Mouse (Mus musculus) forebrain, postnatal 0 days (tissue): ENCODE measurements around the gene Elmod3. TPM values are rescaled to one million over a fixed set of nuclear protein-coding genes. Genes with fewer than 3 reads are reported as not detected.

Experiments
- ATAC-seq: fragments of 200-750 bp; cut with Nextera tagmentation; 2 replicates; pipeline ENCODE4 v1.8.0; 2017; ENCODE audit warnings: mild to moderate bottlenecking, moderate library complexity
- DNase-seq: peaks from one replicate; pipeline ENCODE4 v3.0.0-alpha.2; 2015
- H3K27ac ChIP-seq: fragments of 300-500 bp; sonication (generic); 2 replicates; pipeline ENCODE4 v1.5.1; 2014; ENCODE audit warnings: low read depth, mild to moderate bottlenecking, antibody characterized with exemption, low read length, moderate library complexity, mixed read lengths
- H3K27me3 ChIP-seq: fragments of 300-500 bp; sonication (generic); 2 replicates; pipeline ENCODE4 v1.6.1; 2014; ENCODE audit warnings: mild to moderate bottlenecking, low read length, mixed read lengths; ENCODE audit not compliant: insufficient read depth
- H3K36me3 ChIP-seq: fragments of 300-500 bp; sonication (generic); 2 replicates; pipeline ENCODE4 v1.6.1; 2014; ENCODE audit warnings: mild to moderate bottlenecking, moderate library complexity; ENCODE audit not compliant: insufficient read depth
- H3K4me1 ChIP-seq: fragments of 300-500 bp; sonication (generic); 2 replicates; pipeline ENCODE4 v1.6.1; 2014; ENCODE audit warnings: antibody characterized with exemption; ENCODE audit not compliant: insufficient read depth
- H3K4me2 ChIP-seq: fragments of 300-500 bp; sonication (generic); 2 replicates; pipeline ENCODE4 v1.6.1; 2014; ENCODE audit warnings: low read depth, mild to moderate bottlenecking, moderate library complexity
- H3K4me3 ChIP-seq: fragments of 300-500 bp; sonication (generic); 2 replicates; pipeline ENCODE4 v1.5.1; 2014; ENCODE audit warnings: low read depth, low read length, mixed read lengths
- H3K9ac ChIP-seq: fragments of 300-500 bp; sonication (generic); 2 replicates; pipeline ENCODE4 v1.6.1; 2014; ENCODE audit warnings: mild to moderate bottlenecking
- H3K9me3 ChIP-seq: fragments of 300-500 bp; sonication (generic); 2 replicates; pipeline ENCODE4 v1.6.1; 2016; ENCODE audit warnings: low read length
- CTCF ChIP-seq: sonication (generic); IDR thresholded peaks from 2 replicates; pipeline ENCODE4 v1.5.1; 2016; ENCODE audit warnings: antibody characterized with exemption, control low read depth, low read depth
- WGBS: fragments of 180-500 bp; shearing (Covaris S2); extraction: QIAGEN DNeasy Blood & Tissue Kit; methylation state at CpG from one replicate; pipeline ENCODE4 v1.1.7; 2014; 5-methylcytosine and 5-hydroxymethylcytosine counted together
- polyA plus RNA-seq: library from polyadenylated mRNA; unstranded; fragments of >200 nt; fragmentation: Nextera tagmentation; extraction: Ambion mirVana; gene quantifications from 2 replicates; pipeline ENCODE4 v1.2.1, GENCODE M21; 2015
- total RNA-seq: library from RNA; depleted of rRNA; stranded (reverse); fragments of >200 nt; gene quantifications from 2 replicates; pipeline ENCODE4 v1.2.3, GENCODE M21; 2014

Gene Elmod3
- total and polyA plus RNA-seq, 2 experiments from 2014 or later: 13.1 to 18.3 TPM

DNA sequence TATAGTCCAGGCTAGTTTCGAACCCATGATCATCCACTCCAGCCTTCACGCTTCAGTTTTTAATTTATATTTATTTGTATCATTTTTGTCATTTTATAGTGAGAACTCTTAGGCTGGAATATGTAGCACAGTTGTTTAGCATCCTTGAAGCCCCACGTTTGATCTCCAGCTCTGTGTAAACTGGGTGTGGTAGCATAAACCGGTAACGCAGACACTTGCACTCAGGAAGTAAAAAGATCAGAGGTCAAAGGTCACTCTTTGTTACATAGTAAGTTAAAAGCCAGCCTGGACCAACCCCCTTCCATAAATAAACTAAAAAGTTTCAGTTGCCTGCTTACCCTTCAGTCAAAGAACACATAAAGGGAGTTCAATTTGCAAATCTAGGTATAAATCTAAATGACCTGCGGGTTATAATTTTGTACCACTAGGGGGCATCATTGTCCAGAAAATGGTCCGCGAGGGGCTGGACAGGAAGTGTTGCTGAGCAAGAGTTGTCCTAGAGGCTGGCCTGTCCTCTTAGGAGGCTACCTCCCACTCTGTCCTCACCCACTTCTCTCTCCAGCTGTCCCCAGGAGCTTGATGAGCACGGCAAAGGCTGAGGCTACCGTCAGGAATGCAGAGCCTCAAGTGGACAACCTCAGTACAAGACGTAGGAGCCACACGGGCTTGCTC, 37.7 kb upstream of the Elmod3 start:
- Histone ChIP-seq H3K9ac (no peak overlapping the region), H3K27ac (no peak overlapping the region), H3K9me3 (no peaks in the 10 kb centered on the region), H3K4me1 (no peaks in the 10 kb centered on the region), H3K4me3 (no peak overlapping the region), H3K36me3 (no peaks in the 10 kb centered on the region), H3K27me3 (no peaks in the 10 kb centered on the region), H3K4me2 (no peak overlapping the region)
- WGBS: 51% methylated on average over 12 of the region's 12 CpGs
- ATAC-seq: peak; percentile 67
- peak; percentile 75 for TF ChIP-seq CTCF
- DNase-seq: peak; percentile 77

DNA sequence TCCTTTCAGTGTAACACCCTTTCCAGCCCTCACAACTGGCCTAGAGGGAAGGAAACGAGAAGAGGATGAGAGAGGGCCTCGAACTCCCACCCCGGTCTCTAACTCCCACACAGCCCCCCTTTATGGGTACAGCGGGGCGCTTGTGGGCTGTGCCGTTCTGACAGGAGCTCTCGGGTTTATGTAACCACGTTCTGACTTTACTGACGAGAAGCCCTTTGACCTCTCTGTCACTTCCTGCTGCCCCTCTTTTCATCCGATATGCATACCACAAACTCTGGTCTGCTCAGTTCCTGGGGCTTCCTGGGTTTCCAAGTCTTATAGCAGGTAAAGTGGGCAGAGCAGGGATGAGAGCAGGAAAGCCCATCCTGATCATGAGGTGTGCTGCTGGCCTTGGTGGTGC, 36.1 kb upstream of the Elmod3 start:
- TF ChIP-seq CTCF: no peak
- H3K9ac ChIP-seq: no peak overlapping the region
- H3K4me3 ChIP-seq: no peak overlapping the region
- no peak overlapping the region for H3K27ac ChIP-seq
- H3K4me2 ChIP-seq: no peak overlapping the region
- H3K9me3 ChIP-seq: no peaks in the 10 kb centered on the region
- ATAC-seq (no peak), DNase-seq (no peak)
- H3K4me1 ChIP-seq: no peaks in the 10 kb centered on the region
- 85% methylated on average over 10 of the region's 10 CpGs for WGBS
- no peaks in the 10 kb centered on the region for H3K27me3 ChIP-seq
- no peaks in the 10 kb centered on the region for H3K36me3 ChIP-seq

- no peaks in the 10 kb centered on the region for H3K27me3 ChIP-seq
- no peak overlapping the region for H3K4me2 ChIP-seq
- no peaks in the 10 kb centered on the region for H3K36me3 ChIP-seq
- H3K4me1 ChIP-seq: no peaks in the 10 kb centered on the region
- H3K9me3 ChIP-seq: no peaks in the 10 kb centered on the region
- ATAC-seq: peak; percentile 50; the same call in 1 of the 2 replicates
- no peak overlapping the region for H3K9ac ChIP-seq
- no peak for DNase-seq
- no peak overlapping the region for H3K4me3 ChIP-seq
- 74% methylated on average over 6 of the region's 6 CpGs for WGBS
- TF ChIP-seq CTCF: no peak
- no peak overlapping the region for H3K27ac ChIP-seq
Measured at GRCm38 (mm10) chr6:72631700-72632099, 33.5 kb upstream of the Elmod3 start.

DNA sequence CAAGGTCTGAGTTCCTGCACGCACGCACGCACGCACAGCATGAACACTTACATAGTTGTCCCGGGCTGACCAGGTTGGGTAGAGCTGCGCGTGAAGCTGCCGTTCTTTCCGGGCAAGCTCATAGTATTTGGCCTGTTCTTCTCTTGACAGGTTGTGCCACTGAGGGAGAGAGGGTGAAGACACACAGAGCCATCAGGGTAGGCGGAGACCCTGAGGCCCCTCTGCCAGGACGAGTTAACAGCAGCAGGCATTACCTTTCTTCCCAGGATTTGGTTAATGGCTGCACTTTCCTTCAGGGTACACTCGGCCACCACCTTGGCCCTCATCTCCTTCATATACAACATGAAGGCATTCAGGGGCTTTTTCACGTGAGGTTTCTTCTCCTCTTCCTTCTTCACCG, 32.7 kb upstream of the Elmod3 start:
- no peaks in the 10 kb centered on the region for H3K27me3 ChIP-seq
- DNase-seq (no peak), ATAC-seq (no peak)
- no peaks in the 10 kb centered on the region for H3K9me3 ChIP-seq
- H3K9ac ChIP-seq: no peak overlapping the region
- no peak overlapping the region for H3K4me2 ChIP-seq
- H3K27ac ChIP-seq: no peak overlapping the region
- no peaks in the 10 kb centered on the region for H3K36me3 ChIP-seq
- WGBS: 88% methylated on average over 14 of the region's 14 CpGs
- no peak overlapping the region for H3K4me3 ChIP-seq
- H3K4me1 ChIP-seq: no peaks in the 10 kb centered on the region
- TF ChIP-seq CTCF: no peak

DNA sequence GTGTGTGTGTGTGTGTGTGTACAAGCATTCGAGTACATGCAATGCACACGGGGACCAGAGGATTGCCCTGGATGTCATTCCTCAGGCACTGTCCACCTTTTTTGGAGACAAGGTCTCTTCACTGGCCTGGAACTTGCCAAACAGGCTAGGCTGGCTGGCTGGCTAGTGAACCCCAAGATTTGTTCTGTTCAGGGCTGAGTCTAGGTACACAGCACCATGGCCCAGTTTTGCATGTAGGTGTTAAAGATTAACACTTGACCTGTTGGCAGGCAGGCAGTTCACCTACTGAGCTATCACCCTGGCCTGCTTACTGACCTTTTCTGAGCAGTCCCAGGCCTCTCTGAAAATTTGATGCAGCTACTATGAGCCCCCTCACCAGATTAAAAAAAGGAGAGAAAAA, 32.2 kb upstream of the Elmod3 start:
- WGBS: 88% methylated on average over 2 of the region's 2 CpGs
- no peak for ATAC-seq
- H3K4me2 ChIP-seq: no peak overlapping the region
- no peak overlapping the region for H3K4me3 ChIP-seq
- TF ChIP-seq CTCF: no peak
- H3K9me3 ChIP-seq: no peaks in the 10 kb centered on the region
- H3K4me1 ChIP-seq: no peaks in the 10 kb centered on the region
- H3K36me3 ChIP-seq: no peaks in the 10 kb centered on the region
- no peaks in the 10 kb centered on the region for H3K27me3 ChIP-seq
- H3K9ac ChIP-seq: no peak overlapping the region
- no peak overlapping the region for H3K27ac ChIP-seq
- DNase-seq: no peak

GRCm38 (mm10) chr6:72627276-72627675, 29.1 kb upstream of the Elmod3 start:
- DNase-seq (no peak), ATAC-seq (no peak)
- Histone ChIP-seq H3K4me2 (no peak overlapping the region), H3K27ac (no peak overlapping the region), H3K27me3 (no peaks in the 10 kb centered on the region), H3K9me3 (no peaks in the 10 kb centered on the region), H3K4me1 (no peaks in the 10 kb centered on the region), H3K36me3 (no peaks in the 10 kb centered on the region), H3K9ac (no peak overlapping the region), H3K4me3 (no peak overlapping the region)
- TF ChIP-seq CTCF: no peak
- WGBS: 91% methylated on average over 16 of the region's 16 CpGs

GRCm38 (mm10) chr6:72626391-72626790, 28.2 kb upstream of the Elmod3 start:
- Histone ChIP-seq H3K4me3 (no peak overlapping the region), H3K36me3 (no peaks in the 10 kb centered on the region), H3K27ac (no peak overlapping the region), H3K9ac (no peak overlapping the region), H3K9me3 (no peaks in the 10 kb centered on the region), H3K27me3 (no peaks in the 10 kb centered on the region), H3K4me1 (no peaks in the 10 kb centered on the region), H3K4me2 (no peak overlapping the region)
- no peak for ATAC-seq
- TF ChIP-seq CTCF: no peak
- 79% methylated on average over 7 of the region's 7 CpGs for WGBS
- no peak for DNase-seq
